Mouse (Mus musculus) bone marrow macrophage, adult 2 months (primary cell): ENCODE measurements around the gene Npas3. TPM values are rescaled to one million over a fixed set of nuclear protein-coding genes. Genes with fewer than 3 reads are reported as not detected.

Experiments used
- H3K27ac ChIP-seq: 2 replicates; pipeline ENCODE4 v1.5.1; 2012; ENCODE audit warnings: low read depth, low read length; ENCODE audit not compliant: insufficient read depth
- H3K4me1 ChIP-seq: 2 replicates; pipeline ENCODE4 v1.6.1; 2012; ENCODE audit warnings: low read length; ENCODE audit not compliant: control insufficient read depth, insufficient read depth
- H3K4me3 ChIP-seq: 2 replicates; pipeline ENCODE4 v1.5.1; 2012; ENCODE audit warnings: mild to moderate bottlenecking, low read length, moderate library complexity; ENCODE audit not compliant: insufficient read depth
- CTCF ChIP-seq: IDR thresholded peaks from 2 replicates; pipeline ENCODE4 v1.5.1; 2012; ENCODE audit warnings: low read depth, mild to moderate bottlenecking, low read length, moderate library complexity
- POLR2A ChIP-seq: IDR thresholded peaks from 2 replicates; pipeline ENCODE4 v1.6.1; 2012; ENCODE audit warnings: mild to moderate bottlenecking, low read depth, low read length, borderline replicate concordance
- polyA plus RNA-seq: library from polyadenylated mRNA; stranded (reverse); fragments of >200 nt; gene quantifications from 2 replicates; pipeline ENCODE4 v1.2.4, GENCODE M21; 2012; ENCODE audit not compliant: missing spikeins, insufficient read depth, insufficient read length

Gene Npas3
- polyA plus RNA-seq, 1 experiment = not detected

GRCm38 (mm10) chr12:53294011-53294410 lies 45.5 kb downstream of the Npas3 start:
- TF ChIP-seq CTCF (no peak), POLR2A (no peak)
- Histone ChIP-seq H3K4me3 (no peak overlapping the region), H3K27ac (no peak overlapping the region), H3K4me1 (no peaks in the 10 kb centered on the region)

GRCm38 (mm10) chr12:53295747-53296146 lies 47.3 kb downstream of the Npas3 start:
- no peaks in the 10 kb centered on the region for H3K4me1 ChIP-seq
- TF ChIP-seq POLR2A (no peak), CTCF (no peak)
- no peak overlapping the region for H3K27ac ChIP-seq
- H3K4me3 ChIP-seq = no peak overlapping the region

GRCm38 (mm10) chr12:53297946-53298840 lies 49.7 kb downstream of the Npas3 start:
- Histone ChIP-seq H3K27ac (no peak overlapping the region), H3K4me3 (no peak overlapping the region), H3K4me1 (no peaks in the 10 kb centered on the region)
- TF ChIP-seq POLR2A (no peak), CTCF (no peak)

- H3K4me3 ChIP-seq = no peak overlapping the region
- H3K4me1 ChIP-seq = no peaks in the 10 kb centered on the region
- H3K27ac ChIP-seq = no peak overlapping the region
- TF ChIP-seq POLR2A (no peak), CTCF (no peak)
Measured at GRCm38 (mm10) chr12:53300964-53301363, 52.5 kb downstream of the Npas3 start.

GRCm38 (mm10) chr12:53302129-53302528 lies 53.7 kb downstream of the Npas3 start:
- no peak overlapping the region for H3K4me3 ChIP-seq
- TF ChIP-seq POLR2A = no peak
- TF ChIP-seq CTCF = no peak
- H3K4me1 ChIP-seq = no peaks in the 10 kb centered on the region
- H3K27ac ChIP-seq = no peak overlapping the region

- Histone ChIP-seq H3K4me3 (no peak overlapping the region), H3K27ac (no peak overlapping the region), H3K4me1 (no peaks in the 10 kb centered on the region)
- TF ChIP-seq CTCF (no peak), POLR2A (no peak)
Measured at GRCm38 (mm10) chr12:53316715-53317114, 68.2 kb downstream of the Npas3 start.

GRCm38 (mm10) chr12:53317801-53318200 lies 69.3 kb downstream of the Npas3 start:
- TF ChIP-seq POLR2A (no peak), CTCF (no peak)
- Histone ChIP-seq H3K4me1 (no peaks in the 10 kb centered on the region), H3K4me3 (no peak overlapping the region), H3K27ac (no peak overlapping the region)

- no peak overlapping the region for H3K4me3 ChIP-seq
- no peaks in the 10 kb centered on the region for H3K4me1 ChIP-seq
- H3K27ac ChIP-seq = no peak overlapping the region
- no peak for TF ChIP-seq POLR2A
- no peak for TF ChIP-seq CTCF
Measured at GRCm38 (mm10) chr12:53320526-53320925, 72.0 kb downstream of the Npas3 start.

- TF ChIP-seq POLR2A = no peak
- no peak for TF ChIP-seq CTCF
- H3K4me1 ChIP-seq = no peaks in the 10 kb centered on the region
- H3K4me3 ChIP-seq = no peak overlapping the region
- no peak overlapping the region for H3K27ac ChIP-seq
Measured at GRCm38 (mm10) chr12:53321018-53321417, 72.5 kb downstream of the Npas3 start.

- Histone ChIP-seq H3K4me3 (no peak overlapping the region), H3K27ac (no peak overlapping the region), H3K4me1 (no peaks in the 10 kb centered on the region)
- no peak for TF ChIP-seq POLR2A
- no peak for TF ChIP-seq CTCF
Measured at GRCm38 (mm10) chr12:53321944-53322343, 73.5 kb downstream of the Npas3 start.
